Mouse (Mus musculus) hindlimb bud, embryonic 11.5 days (tissue): ENCODE data around the gene Myog.

ENCODE experiments used
- DNase-seq: peaks from one replicate; pipeline ENCODE4 v3.0.0-alpha.2; 2012; ENCODE audit warnings: low read depth, low spot score; ENCODE audit errors: extremely low spot score

Myog gene

DNA sequence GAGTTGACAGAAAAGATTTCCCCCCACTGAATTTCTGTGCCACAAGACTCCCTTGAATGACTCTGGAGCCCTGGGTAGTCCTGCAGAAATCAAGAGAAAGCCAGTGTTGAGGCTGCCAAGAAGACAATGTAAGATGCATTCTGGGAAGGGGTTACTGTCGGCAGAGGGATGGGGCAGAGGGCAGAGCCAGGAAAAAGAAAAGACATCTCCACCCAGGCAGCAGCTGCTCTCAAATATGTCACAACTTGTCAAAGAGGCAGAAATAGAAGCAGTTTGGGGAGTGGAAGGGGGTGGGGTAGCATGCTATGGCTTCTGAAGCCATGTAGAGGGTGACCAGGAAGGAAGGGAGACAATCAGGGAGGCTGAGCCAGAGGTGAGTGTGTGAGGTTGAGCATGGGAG, 6.7 kb upstream of the Myog start:
- no peak for DNase-seq

DNA sequence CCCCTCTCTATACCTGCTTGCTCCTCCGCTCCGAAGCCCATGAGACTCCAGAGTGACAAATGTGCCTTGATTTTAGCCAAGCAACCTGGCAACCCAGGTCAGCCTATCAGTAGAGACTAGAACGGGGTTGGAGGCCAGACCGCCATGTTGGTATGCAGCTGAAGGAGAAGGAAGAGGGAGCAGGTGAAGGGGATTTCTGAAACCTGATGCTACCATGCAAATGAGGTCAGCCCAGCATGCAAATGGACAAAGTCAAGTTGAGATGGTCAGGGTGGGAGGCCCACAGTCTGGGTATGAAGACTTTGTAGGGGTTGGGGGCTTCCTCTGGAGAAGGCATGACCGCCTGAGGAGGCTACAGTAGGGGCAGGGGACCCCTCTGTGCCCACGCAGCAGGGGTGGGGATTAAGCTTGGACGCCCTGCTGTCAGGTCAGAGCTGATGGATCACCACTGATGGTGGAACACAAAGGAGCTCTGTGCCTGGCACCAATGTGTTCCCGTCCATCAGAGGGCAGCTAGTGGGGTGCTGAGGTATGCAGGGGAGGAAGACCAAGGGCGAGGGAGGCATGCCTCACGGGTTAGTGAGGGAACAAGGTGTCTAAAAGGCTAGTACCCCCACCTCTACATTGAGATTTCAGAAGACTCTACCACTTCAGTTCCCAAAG, 4.2 kb upstream of the Myog start:
- DNase-seq, result no peak

DNA sequence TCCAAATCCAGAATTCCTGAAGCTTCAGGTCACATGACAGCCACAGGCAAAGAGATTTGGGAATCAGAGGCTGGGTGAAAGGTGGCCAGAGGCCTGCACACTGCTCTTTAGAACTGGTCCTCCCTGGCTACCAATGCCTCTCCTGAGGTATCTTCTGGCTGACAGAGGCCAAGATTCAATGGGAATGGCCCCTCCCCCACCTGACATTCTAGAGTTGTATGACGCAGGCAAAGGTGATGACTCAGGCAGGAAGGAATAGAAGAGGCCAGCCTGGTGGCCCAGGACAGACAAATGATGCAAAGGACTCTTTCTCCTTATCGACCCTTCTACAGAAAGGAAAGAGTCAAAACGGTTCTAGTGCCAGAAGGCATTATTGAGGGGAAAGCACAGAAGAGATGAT, 1.6 kb upstream of the Myog start:
- no peak for DNase-seq

DNA sequence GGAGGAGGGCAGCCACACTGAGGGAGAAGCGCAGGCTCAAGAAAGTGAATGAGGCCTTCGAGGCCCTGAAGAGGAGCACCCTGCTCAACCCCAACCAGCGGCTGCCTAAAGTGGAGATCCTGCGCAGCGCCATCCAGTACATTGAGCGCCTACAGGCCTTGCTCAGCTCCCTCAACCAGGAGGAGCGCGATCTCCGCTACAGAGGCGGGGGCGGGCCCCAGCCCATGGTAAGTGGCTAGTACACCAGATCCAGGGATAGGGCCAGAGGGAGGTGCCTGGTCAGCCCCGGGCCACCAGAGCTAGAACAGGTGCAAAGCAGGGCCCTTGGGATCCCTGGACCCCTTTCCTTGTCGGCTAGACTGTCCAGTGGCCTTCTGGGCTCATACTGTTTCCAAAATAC, 511 bp downstream of the Myog start:
- DNase-seq, result no peak

- DNase-seq, result no peak
Observed at GRCm38 (mm10) chr1:134290909-134291308, 1.1 kb downstream of the Myog start.

- DNase-seq, result no peak
Observed at GRCm38 (mm10) chr1:134291555-134291954, 1.8 kb downstream of the Myog start.

DNA sequence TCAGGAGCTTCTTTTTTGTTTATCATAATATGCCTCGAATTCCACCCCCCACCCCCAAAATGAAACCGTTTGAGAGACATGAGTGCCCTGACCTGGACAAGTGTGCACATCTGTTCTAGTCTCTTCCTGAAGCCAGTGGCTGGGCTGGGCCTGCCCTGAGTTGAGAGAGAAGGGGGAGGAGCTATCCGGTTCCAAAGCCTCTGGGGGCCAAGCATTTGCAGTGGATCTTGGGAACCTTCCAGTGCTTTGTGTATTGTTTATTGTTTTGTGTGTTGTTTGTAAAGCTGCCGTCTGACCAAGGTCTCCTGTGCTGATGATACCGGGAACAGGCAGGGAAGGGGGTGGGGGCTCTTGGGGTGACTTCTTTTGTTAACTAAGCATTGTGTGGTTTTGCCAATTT, 2.3 kb downstream of the Myog start:
- DNase-seq, result no peak

- DNase-seq, result no peak
Observed at GRCm38 (mm10) chr1:134292601-134293000, 2.8 kb downstream of the Myog start.

GRCm38 (mm10) chr1:134293276-134293675, 3.5 kb downstream of the Myog start:
- no peak for DNase-seq

- DNase-seq, result no peak
Observed at GRCm38 (mm10) chr1:134293738-134294604, 4.2 kb downstream of the Myog start.

DNA sequence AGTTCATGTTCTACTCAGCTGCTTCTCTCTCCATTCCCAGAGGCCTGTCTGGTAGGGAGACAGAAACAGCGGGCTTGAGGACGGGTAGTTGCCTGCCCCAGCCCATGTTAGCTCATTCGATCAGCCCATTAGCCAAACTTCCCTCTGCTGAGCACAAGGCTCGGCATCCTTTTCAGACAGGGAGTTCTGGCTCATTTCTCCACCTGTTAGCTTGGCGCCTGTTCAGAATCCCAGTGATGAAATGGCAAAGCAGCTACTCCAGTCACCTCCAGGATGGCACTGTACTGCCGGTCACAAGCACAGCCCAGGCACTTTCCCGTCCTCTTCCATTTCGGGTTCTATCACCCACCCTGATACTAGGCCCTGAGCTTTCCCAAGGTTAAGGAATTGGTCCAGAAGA, 7.5 kb downstream of the Myog start:
- no peak for DNase-seq

- DNase-seq, result no peak
Observed at GRCm38 (mm10) chr1:134298636-134299411, 9.0 kb downstream of the Myog start.

GRCm38 (mm10) chr1:134302568-134303238, 12.9 kb downstream of the Myog start:
- no peak for DNase-seq

- DNase-seq, result no peak
Observed at GRCm38 (mm10) chr1:134304940-134305339, 15.2 kb downstream of the Myog start.

DNA sequence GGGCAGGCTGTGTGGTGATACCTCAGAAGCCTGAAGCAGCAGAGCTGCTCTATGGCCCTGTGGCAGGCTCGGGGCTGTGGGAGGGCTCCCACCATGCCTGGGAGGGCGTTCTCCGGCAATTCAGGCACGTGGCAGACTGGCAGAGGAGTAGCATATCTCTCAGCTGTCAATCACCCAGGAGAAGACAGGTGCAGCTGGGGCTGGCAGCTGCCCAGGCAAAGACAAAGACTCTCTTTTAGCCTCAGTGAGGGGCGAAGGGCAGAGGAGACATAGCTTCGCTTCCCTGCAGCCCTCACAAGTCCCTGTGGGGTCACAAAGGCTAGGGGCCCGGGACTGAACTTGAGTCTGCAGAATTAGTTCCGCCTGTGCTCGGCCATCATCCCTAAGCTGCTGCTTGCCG, 17.6 kb downstream of the Myog start:
- no peak for DNase-seq

DNA sequence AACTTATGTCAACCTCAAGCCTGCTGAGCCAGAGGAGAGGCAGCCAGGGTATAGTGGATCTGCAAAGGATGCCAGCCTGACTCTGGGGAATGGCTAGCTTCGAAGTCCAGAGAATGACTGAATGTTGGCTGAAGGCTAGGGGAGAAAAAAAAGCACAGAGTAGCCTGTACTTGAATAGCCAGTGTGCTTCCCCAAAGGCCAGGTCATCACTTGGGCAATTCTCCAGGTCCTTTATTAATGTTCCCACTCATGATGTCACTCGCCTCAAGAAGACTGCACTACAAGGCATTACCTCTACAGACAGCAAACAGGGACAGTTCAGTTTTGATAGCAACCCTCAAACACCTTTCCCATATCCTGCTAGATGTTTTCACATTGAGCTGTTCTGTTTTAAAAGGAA, 20.5 kb downstream of the Myog start:
- DNase-seq, result no peak

DNA sequence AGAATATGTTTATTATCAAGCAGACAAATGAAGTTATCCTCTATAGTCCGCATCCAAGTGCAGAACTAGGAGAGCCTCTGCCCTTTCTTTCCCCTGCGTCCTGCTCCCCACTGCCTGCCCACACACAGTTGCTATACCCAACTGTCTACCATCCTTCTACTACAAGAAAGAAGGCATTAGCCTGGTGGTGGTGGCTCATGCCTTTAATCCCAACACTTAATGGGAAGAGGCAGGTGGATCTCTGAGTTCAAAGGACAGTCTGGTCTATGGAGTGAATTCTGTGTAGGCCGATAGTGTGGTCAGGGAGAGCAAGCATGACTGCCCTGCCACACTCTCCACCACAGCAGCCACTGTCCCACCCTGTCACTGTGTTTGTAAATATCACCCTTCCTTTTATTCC, 20.9 kb downstream of the Myog start:
- DNase-seq, result no peak

- no peak for DNase-seq
Observed at GRCm38 (mm10) chr1:134311760-134312159, 22.0 kb downstream of the Myog start.

- no peak for DNase-seq
Observed at GRCm38 (mm10) chr1:134315181-134315580, 25.4 kb downstream of the Myog start.

GRCm38 (mm10) chr1:134316361-134316760, 26.6 kb downstream of the Myog start:
- no peak for DNase-seq

DNA sequence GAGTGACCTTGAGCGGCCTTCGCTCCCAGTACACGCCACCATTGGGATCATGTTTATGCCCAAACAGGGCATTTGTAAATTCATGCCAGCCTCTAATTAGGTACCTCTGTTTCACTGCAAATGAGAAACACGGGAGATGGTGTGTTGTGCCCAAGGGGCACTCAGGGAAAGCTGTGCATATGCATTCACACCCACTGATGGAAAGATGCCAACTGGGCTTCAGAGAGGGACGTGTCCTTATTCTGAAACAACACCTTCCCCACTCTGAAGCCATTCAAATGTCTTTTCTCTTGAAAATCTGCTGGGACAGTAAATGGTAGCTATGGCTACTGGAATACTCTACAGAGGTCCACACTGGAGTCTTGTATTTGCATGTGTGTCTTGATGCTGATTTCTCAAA, 28.5 kb downstream of the Myog start:
- DNase-seq, result no peak
